Mouse (Mus musculus) Patski (cell line): Measurements from ENCODE around the gene Ahrr. TPM values are rescaled to one million over a fixed set of nuclear protein-coding genes. Genes with fewer than 3 reads are reported as not detected.
A peak's percentile ranks its signal among the peaks of the same experiment; 100 is the strongest.

Source experiments
- ATAC-seq: fragments of 100-300 bp; one replicate; pipeline ENCODE4 v1.8.0; 2021
- CTCF ChIA-PET: fragments of 350-600 bp; sonication (Branson Sonifier 250); formaldehyde crosslinking; loops from one replicate; lab custom pipeline; 2022; ENCODE audit warnings: inconsistent platforms; lab: Charles Lee
- POLR2A ChIA-PET: fragments of 350-600 bp; sonication (Branson Sonifier 250); formaldehyde crosslinking; loops from one replicate; lab custom pipeline; 2022; ENCODE audit warnings: antibody characterized with exemption, inconsistent platforms; lab: Charles Lee
- DNase-seq: peaks from one replicate; pipeline ENCODE4 v3.0.0-alpha.2; 2011; ENCODE audit warnings: low read depth, low spot score
- H3K27me3 ChIP-seq: fragments of 371-371 bp; one replicate; pipeline ENCODE4 v1.5.1; 2021
- CTCF ChIP-seq: fragments of 100-300 bp; IDR thresholded peaks from one replicate; pipeline ENCODE4 v1.5.1; 2021
- in situ Hi-C: fragments of 300-500 bp; cut with MboI; formaldehyde crosslinking; loops from 3 replicates; pipeline ENCODE4 v1.11.1; 2018; ENCODE audit warnings: low pct_unique_long_range_greater_than_20kb, mixed read lengths
- polyA plus RNA-seq: library from polyadenylated mRNA; unstranded; gene quantifications from one replicate; pipeline ENCODE4 v1.2.3, GENCODE M21; 2021

Gene Ahrr
- polyA plus RNA-seq = not detected

GRCm38 (mm10) chr13:74292167-74292566, at the start of gene Ahrr:
Gene Ahrr, minus strand, starts transcription at chr13:74292331.
- POLR2A ChIA-PET = no interaction called here
- in situ Hi-C loops = loop anchor here (5.0 kb wide), 1 partner anchor 100 kb away; no protein-coding TSS in a partner anchor
- no peak for ATAC-seq

DNA sequence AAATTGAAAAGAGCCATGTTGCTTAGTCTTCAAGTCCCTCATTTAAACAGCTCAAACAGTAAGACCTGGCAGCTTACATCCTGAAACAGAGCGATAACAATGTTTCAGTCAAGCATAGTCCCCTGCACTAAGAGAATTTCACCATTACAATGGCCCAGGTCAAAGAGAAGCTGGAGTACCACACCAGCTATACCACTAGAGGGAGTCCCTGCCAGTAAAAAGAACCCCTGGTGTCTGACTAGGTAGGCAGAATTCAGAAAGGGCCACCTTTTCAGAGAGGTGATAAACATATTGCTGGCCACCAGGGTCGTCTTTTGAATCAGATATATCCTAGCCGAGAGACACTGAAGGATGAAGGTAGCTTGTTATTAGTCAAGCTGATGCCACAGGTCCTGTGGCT, 48.9 kb upstream of the Ahrr start:
- in situ Hi-C loops = loop anchor here (10.0 to 25.0 kb wide), 2 partner anchors 74 to 421 kb away; no protein-coding TSS in a partner anchor
- ChIA-PET CTCF (interaction anchor here (0.7 to 3.7 kb wide), 8 partner anchors 9 to 234 kb away, joined by 3 to 26 read pairs (median 4); partner anchors contain the start of genes Ccdc127, Pdcd6, Sdha and Zfp72), POLR2A (no interaction called here)
- ATAC-seq (peak; percentile 78), DNase-seq (no peak)
- peak; percentile 87 for TF ChIP-seq CTCF
- H3K27me3 ChIP-seq = no peaks in the 10 kb centered on the region

More at GRCm38 (mm10) chr13:74292167-74292566, at the start of gene Ahrr:
- H3K27me3 ChIP-seq = peaks cover 6% of the 10 kb centered on the region
- CTCF ChIA-PET = no interaction called here
- no peak for DNase-seq
- TF ChIP-seq CTCF = peak; percentile 39

- ChIA-PET CTCF (no interaction called here), POLR2A (interaction anchor here (0.7 to 1.4 kb wide), 2 partner anchors 12 to 321 kb away, joined by 3 to 4 read pairs; partner anchors contain the start of gene Pdcd6)
- TF ChIP-seq CTCF = no peak
- in situ Hi-C loops = loop anchor here (25.0 kb wide), 1 partner anchor 433 kb away; no protein-coding TSS in a partner anchor
- ATAC-seq (no peak), DNase-seq (no peak)
- no peaks in the 10 kb centered on the region for H3K27me3 ChIP-seq
These were observed 37.2 kb upstream of the Ahrr start for GRCm38 (mm10) chr13:74329321-74329720.

- TF ChIP-seq CTCF = no peak
- ChIA-PET CTCF (interaction anchor here (2.6 to 4.7 kb wide), 2 partner anchors 11 to 25 kb away, joined by 8 to 26 read pairs; no protein-coding TSS in a partner anchor), POLR2A (interaction anchor here (1.1 kb wide), 1 partner anchor 12 kb away, joined by 3 read pairs; no protein-coding TSS in a partner anchor)
- in situ Hi-C loops = no loop called here
- no peaks in the 10 kb centered on the region for H3K27me3 ChIP-seq
- ATAC-seq = peak; percentile 99
- DNase-seq = peak; percentile 71
These were observed 25.2 kb upstream of the Ahrr start, which contains the start of gene Pdcd6 for GRCm38 (mm10) chr13:74317170-74317849. Gene Pdcd6, minus strand, starts transcription at chr13:74317580.

DNA sequence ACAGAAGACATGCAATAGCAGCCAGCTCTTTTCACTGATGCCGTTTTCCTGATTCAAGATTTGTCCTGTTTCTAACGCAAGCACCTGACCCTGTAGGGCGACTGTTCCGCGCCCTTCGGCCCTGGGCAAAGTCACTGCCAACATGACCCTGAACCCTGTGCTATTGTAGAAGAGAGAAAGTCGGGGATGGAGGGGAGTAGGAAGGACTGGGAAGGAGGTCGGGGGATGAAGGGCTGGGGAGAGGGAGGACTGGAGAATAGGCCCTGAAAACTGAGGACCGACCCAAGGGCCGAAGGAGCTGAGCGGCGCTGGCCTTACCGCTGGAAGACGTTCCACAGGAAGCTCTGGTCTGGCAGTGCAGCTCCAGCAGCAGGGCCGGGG, 24.6 kb upstream of the Ahrr start:
- POLR2A ChIA-PET = interaction anchor here (1.1 kb wide), 1 partner anchor 13 kb away, joined by 3 read pairs; no protein-coding TSS in a partner anchor
- TF ChIP-seq CTCF = no peak
- in situ Hi-C loops = no loop called here
- CTCF ChIA-PET = interaction anchor here (0.7 to 4.7 kb wide), 4 partner anchors 10 to 108 kb away, joined by 3 to 26 read pairs (median 7); partner anchors contain the start of gene Exoc3
- no peaks in the 10 kb centered on the region for H3K27me3 ChIP-seq
- DNase-seq (no peak), ATAC-seq (peak; percentile 3)

DNA sequence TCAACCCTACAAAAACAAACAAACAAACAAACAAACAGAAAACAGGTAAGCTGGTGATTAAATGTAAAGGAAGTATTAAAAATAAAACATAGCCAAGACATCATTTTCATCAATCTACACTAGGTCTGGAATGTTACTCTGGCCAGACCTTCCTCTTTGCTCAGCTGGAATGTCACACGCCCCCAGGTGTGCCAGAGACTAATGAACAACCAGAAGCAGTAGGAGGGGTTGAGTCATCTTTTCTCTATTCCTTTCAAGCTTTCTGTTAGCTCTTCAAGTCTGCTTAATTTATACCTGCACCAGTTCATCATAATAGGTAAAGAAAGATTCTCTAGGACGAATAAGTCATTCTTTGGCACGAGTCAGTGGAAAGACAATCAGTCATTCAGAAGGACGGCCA, 24.3 kb upstream of the Ahrr start:
- no peaks in the 10 kb centered on the region for H3K27me3 ChIP-seq
- ATAC-seq (no peak), DNase-seq (no peak)
- ChIA-PET CTCF (interaction anchor here (0.7 to 4.7 kb wide), 4 partner anchors 10 to 108 kb away, joined by 3 to 26 read pairs (median 7); partner anchors contain the start of gene Exoc3), POLR2A (no interaction called here)
- in situ Hi-C loops = no loop called here
- no peak for TF ChIP-seq CTCF

- in situ Hi-C loops = no loop called here
- POLR2A ChIA-PET = no interaction called here
- CTCF ChIA-PET = interaction anchor here (2.0 kb wide), 1 partner anchor 14 kb away, joined by 6 read pairs; no protein-coding TSS in a partner anchor
- TF ChIP-seq CTCF = no peak
- ATAC-seq (no peak), DNase-seq (no peak)
- no peaks in the 10 kb centered on the region for H3K27me3 ChIP-seq
These were observed 22.5 kb upstream of the Ahrr start for GRCm38 (mm10) chr13:74314616-74315015.

- CTCF ChIA-PET = interaction anchor here (1.3 to 2.0 kb wide), 2 partner anchors 11 to 209 kb away, joined by 3 to 8 read pairs; partner anchors contain the start of gene Pdcd6
- TF ChIP-seq CTCF = no peak
These were observed 13.6 kb upstream of the Ahrr start for GRCm38 (mm10) chr13:74305780-74306179.

DNA sequence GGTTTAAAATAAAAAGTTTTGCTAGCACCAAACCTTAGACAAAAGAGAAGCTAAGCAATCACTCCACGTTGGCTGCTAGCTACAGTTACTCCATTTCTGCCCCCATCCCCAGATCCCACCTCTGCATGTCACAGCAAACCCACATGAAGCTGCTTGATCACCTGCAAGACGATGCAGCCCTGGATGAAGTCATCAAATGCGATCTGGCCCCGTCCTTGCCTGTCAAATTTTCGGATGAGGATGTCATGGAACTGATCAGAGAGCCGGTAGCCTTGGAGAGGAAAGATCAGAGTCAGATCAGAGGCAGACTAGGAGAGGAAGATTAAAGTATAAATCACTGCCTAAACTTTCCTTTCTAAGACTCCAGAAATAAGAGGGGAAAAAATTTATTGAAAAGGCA, 13.2 kb upstream of the Ahrr start:
- no peaks in the 10 kb centered on the region for H3K27me3 ChIP-seq
- no peak for TF ChIP-seq CTCF
- in situ Hi-C loops = no loop called here
- ChIA-PET CTCF (interaction anchor here (1.3 to 2.0 kb wide), 2 partner anchors 11 to 209 kb away, joined by 3 to 8 read pairs; partner anchors contain the start of gene Pdcd6), POLR2A (no interaction called here)
- DNase-seq (no peak), ATAC-seq (no peak)

More at GRCm38 (mm10) chr13:74305780-74306179, 13.6 kb upstream of the Ahrr start:
- no peaks in the 10 kb centered on the region for H3K27me3 ChIP-seq
- DNase-seq (no peak), ATAC-seq (no peak)
- in situ Hi-C loops = no loop called here
- POLR2A ChIA-PET = no interaction called here
